Mouse (Mus musculus): ENCODE data around the gene Olfr1288. TPM values are rescaled to one million over a fixed set of nuclear protein-coding genes. Genes with fewer than 3 reads are reported as not detected.

The Olfr1288 gene
- not detected in 2 replicates for polyA plus RNA-seq (2012; rRNA removed)

- 92% methylated on average over 1 of the region's 1 CpGs for WGBS
- no peak within 1 kb of the TSS for H3K27ac ChIP-seq (ENCODE audit: insufficient read depth, low read depth, low read length)
- H3K27me3 ChIP-seq (ENCODE audit: control insufficient read depth, insufficient read depth, low read length), result no peaks in the 10 kb centered on the region
- TF ChIP-seq CTCF (IDR thresholded peaks at IDR 0.05; ENCODE audit: extremely low read depth, insufficient read length, insufficient replicate concordance, low read depth, low read length), result no peak
- no peak for TF ChIP-seq POLR2A (IDR thresholded peaks at IDR 0.05; ENCODE audit: low read depth, low read length)
- no peaks in the 10 kb centered on the region for H3K36me3 ChIP-seq (ENCODE audit: control insufficient read depth, insufficient read depth, low read length)
- no peak within 1 kb of the TSS for H3K4me3 ChIP-seq (ENCODE audit: low read depth, low read length)
- H3K4me1 ChIP-seq (ENCODE audit: control insufficient read depth, insufficient read depth, insufficient read length, low read length), result no peaks in the 10 kb centered on the region
Observed at GRCm38 (mm10) chr2:111473801-111474200, at the start of gene Olfr1288. Gene Olfr1288 (plus strand): TSS chr2:111474101.

GRCm38 (mm10) chr2:111448842-111449241 lies 25.1 kb upstream of the Olfr1288 start, which contains the start of gene Olfr1287:
Gene Olfr1287 (plus strand): TSS chr2:111449142.
- Histone ChIP-seq H3K4me3 (ENCODE audit: low read depth, low read length) (no peak within 1 kb of the TSS), H3K4me1 (ENCODE audit: control insufficient read depth, insufficient read depth, insufficient read length, low read length) (no peaks in the 10 kb centered on the region), H3K27ac (ENCODE audit: insufficient read depth, low read depth, low read length) (no peak within 1 kb of the TSS), H3K36me3 (ENCODE audit: control insufficient read depth, insufficient read depth, low read length) (no peaks in the 10 kb centered on the region), H3K27me3 (ENCODE audit: control insufficient read depth, insufficient read depth, low read length) (no peaks in the 10 kb centered on the region)
- no peak for TF ChIP-seq CTCF (IDR thresholded peaks at IDR 0.05; ENCODE audit: extremely low read depth, insufficient read length, insufficient replicate concordance, low read depth, low read length)
- TF ChIP-seq POLR2A (IDR thresholded peaks at IDR 0.05; ENCODE audit: low read depth, low read length), result no peak
- WGBS, result 50% methylated on average over 1 of the region's 1 CpGs

GRCm38 (mm10) chr2:111480519-111480918 lies 6.6 kb downstream of the Olfr1288 start, which contains the start of gene Olfr1289:
Gene Olfr1289 (plus strand): TSS chr2:111480819.
- no peak within 1 kb of the TSS for H3K27ac ChIP-seq (ENCODE audit: insufficient read depth, low read depth, low read length)
- no peak for TF ChIP-seq POLR2A (IDR thresholded peaks at IDR 0.05; ENCODE audit: low read depth, low read length)
- TF ChIP-seq CTCF (IDR thresholded peaks at IDR 0.05; ENCODE audit: extremely low read depth, insufficient read length, insufficient replicate concordance, low read depth, low read length), result no peak
- H3K4me1 ChIP-seq (ENCODE audit: control insufficient read depth, insufficient read depth, insufficient read length, low read length), result no peaks in the 10 kb centered on the region
- H3K36me3 ChIP-seq (ENCODE audit: control insufficient read depth, insufficient read depth, low read length), result no peaks in the 10 kb centered on the region
- H3K4me3 ChIP-seq (ENCODE audit: low read depth, low read length), result no peak within 1 kb of the TSS
- WGBS, result 63% methylated on average over 1 of the region's 1 CpGs
- H3K27me3 ChIP-seq (ENCODE audit: control insufficient read depth, insufficient read depth, low read length), result no peaks in the 10 kb centered on the region

GRCm38 (mm10) chr2:111493729-111494128 lies 19.8 kb downstream of the Olfr1288 start, which contains the start of gene Olfr1290:
Gene Olfr1290 (minus strand): TSS chr2:111493829.
- Histone ChIP-seq H3K4me1 (ENCODE audit: control insufficient read depth, insufficient read depth, insufficient read length, low read length) (no peaks in the 10 kb centered on the region), H3K27ac (ENCODE audit: insufficient read depth, low read depth, low read length) (no peak within 1 kb of the TSS), H3K4me3 (ENCODE audit: low read depth, low read length) (no peak within 1 kb of the TSS), H3K27me3 (ENCODE audit: control insufficient read depth, insufficient read depth, low read length) (no peaks in the 10 kb centered on the region), H3K36me3 (ENCODE audit: control insufficient read depth, insufficient read depth, low read length) (no peaks in the 10 kb centered on the region)
- TF ChIP-seq CTCF (IDR thresholded peaks at IDR 0.05; ENCODE audit: extremely low read depth, insufficient read length, insufficient replicate concordance, low read depth, low read length) (no peak), POLR2A (IDR thresholded peaks at IDR 0.05; ENCODE audit: low read depth, low read length) (no peak)
- WGBS, result 69% methylated on average over 5 of the region's 5 CpGs

GRCm38 (mm10) chr2:111496880-111497279 lies 23.0 kb downstream of the Olfr1288 start, which contains the start of gene Olfr1291-ps1:
Gene Olfr1291-ps1 (plus strand): TSS chr2:111497180.
- no peaks in the 10 kb centered on the region for H3K4me1 ChIP-seq (ENCODE audit: control insufficient read depth, insufficient read depth, insufficient read length, low read length)
- TF ChIP-seq POLR2A (IDR thresholded peaks at IDR 0.05; ENCODE audit: low read depth, low read length) (no peak), CTCF (IDR thresholded peaks at IDR 0.05; ENCODE audit: extremely low read depth, insufficient read length, insufficient replicate concordance, low read depth, low read length) (no peak)

GRCm38 (mm10) chr2:111517451-111517850 lies 43.5 kb downstream of the Olfr1288 start:
- no peaks in the 10 kb centered on the region for H3K36me3 ChIP-seq (ENCODE audit: control insufficient read depth, insufficient read depth, low read length)
- no peaks in the 10 kb centered on the region for H3K27me3 ChIP-seq (ENCODE audit: control insufficient read depth, insufficient read depth, low read length)
- no peak for TF ChIP-seq POLR2A (IDR thresholded peaks at IDR 0.05; ENCODE audit: low read depth, low read length)
- no peak for TF ChIP-seq CTCF (IDR thresholded peaks at IDR 0.05; ENCODE audit: extremely low read depth, insufficient read length, insufficient replicate concordance, low read depth, low read length)
- no peak overlapping the region for H3K27ac ChIP-seq (ENCODE audit: insufficient read depth, low read depth, low read length)
- H3K4me3 ChIP-seq (ENCODE audit: low read depth, low read length), result no peak overlapping the region
- WGBS, result 82% methylated on average over 10 of the region's 10 CpGs
- H3K4me1 ChIP-seq (ENCODE audit: control insufficient read depth, insufficient read depth, insufficient read length, low read length), result no peaks in the 10 kb centered on the region

More at GRCm38 (mm10) chr2:111496880-111497279, 23.0 kb downstream of the Olfr1288 start, which contains the start of gene Olfr1291-ps1:
- Histone ChIP-seq H3K4me3 (ENCODE audit: low read depth, low read length) (no peak within 1 kb of the TSS), H3K27me3 (ENCODE audit: control insufficient read depth, insufficient read depth, low read length) (no peaks in the 10 kb centered on the region), H3K36me3 (ENCODE audit: control insufficient read depth, insufficient read depth, low read length) (no peaks in the 10 kb centered on the region), H3K27ac (ENCODE audit: insufficient read depth, low read depth, low read length) (no peak within 1 kb of the TSS)
- 92% methylated on average over 3 of the region's 3 CpGs for WGBS

- WGBS, result 90% methylated on average over 1 of the region's 1 CpGs
Observed at GRCm38 (mm10) chr2:111524903-111525302, 51.0 kb downstream of the Olfr1288 start, which contains the start of gene Olfr1293-ps. Gene Olfr1293-ps (plus strand): TSS chr2:111525203.

More at GRCm38 (mm10) chr2:111524903-111525302, 51.0 kb downstream of the Olfr1288 start, which contains the start of gene Olfr1293-ps:
- H3K27ac ChIP-seq (ENCODE audit: insufficient read depth, low read depth, low read length), result no peak within 1 kb of the TSS
- no peak within 1 kb of the TSS for H3K4me3 ChIP-seq (ENCODE audit: low read depth, low read length)
- H3K27me3 ChIP-seq (ENCODE audit: control insufficient read depth, insufficient read depth, low read length), result no peaks in the 10 kb centered on the region
- H3K36me3 ChIP-seq (ENCODE audit: control insufficient read depth, insufficient read depth, low read length), result no peaks in the 10 kb centered on the region
- no peak for TF ChIP-seq POLR2A (IDR thresholded peaks at IDR 0.05; ENCODE audit: low read depth, low read length)
- no peak for TF ChIP-seq CTCF (IDR thresholded peaks at IDR 0.05; ENCODE audit: extremely low read depth, insufficient read length, insufficient replicate concordance, low read depth, low read length)
- no peaks in the 10 kb centered on the region for H3K4me1 ChIP-seq (ENCODE audit: control insufficient read depth, insufficient read depth, insufficient read length, low read length)

Other genes starting within 250 kb of the Olfr1288 start
- gene 4930430A15Rik, start 244.5 kb upstream of the Olfr1288 start, polyA plus RNA-seq (2012; rRNA removed), result not detected in 2 replicates
- not detected in 2 replicates for gene Olfr1275, start 238.8 kb upstream of the Olfr1288 start, polyA plus RNA-seq (2012; rRNA removed)
- gene Olfr1276, start 219.6 kb upstream of the Olfr1288 start, polyA plus RNA-seq (2012; rRNA removed), result not detected in 2 replicates
- gene Olfr1277, start 200.0 kb upstream of the Olfr1288 start, polyA plus RNA-seq (2012; rRNA removed), result not detected in 2 replicates
- not detected in 2 replicates for gene Olfr1278, start 184.0 kb upstream of the Olfr1288 start, polyA plus RNA-seq (2012; rRNA removed)
- gene Olfr1279, start 173.5 kb upstream of the Olfr1288 start, polyA plus RNA-seq (2012; rRNA removed), result not detected in 2 replicates
- not detected in 2 replicates for gene Olfr1280, start 160.1 kb upstream of the Olfr1288 start, polyA plus RNA-seq (2012; rRNA removed)
- not detected in 2 replicates for gene Olfr1281, start 147.6 kb upstream of the Olfr1288 start, polyA plus RNA-seq (2012; rRNA removed)
- gene Olfr1282, start 138.0 kb upstream of the Olfr1288 start, polyA plus RNA-seq (2012; rRNA removed), result not detected in 2 replicates
- gene Olfr1283, start 107.3 kb upstream of the Olfr1288 start, polyA plus RNA-seq (2012; rRNA removed), result not detected in 2 replicates
- not detected in 2 replicates for gene Olfr1284, start 98.6 kb upstream of the Olfr1288 start, polyA plus RNA-seq (2012; rRNA removed)
- gene Olfr1286, start 51.0 kb upstream of the Olfr1288 start, polyA plus RNA-seq (2012; rRNA removed), result not detected in 2 replicates
- not detected in 2 replicates for gene Olfr1287, start 25.0 kb upstream of the Olfr1288 start, polyA plus RNA-seq (2012; rRNA removed)
- gene Olfr1289, start 6.7 kb downstream of the Olfr1288 start, polyA plus RNA-seq (2012; rRNA removed), result not detected in 2 replicates
- not detected in 2 replicates for gene Olfr1290, start 19.7 kb downstream of the Olfr1288 start, polyA plus RNA-seq (2012; rRNA removed)
- not detected in 2 replicates for gene Olfr1291-ps1, start 23.1 kb downstream of the Olfr1288 start, polyA plus RNA-seq (2012; rRNA removed)
- not detected in 2 replicates for gene Olfr1293-ps, start 51.1 kb downstream of the Olfr1288 start, polyA plus RNA-seq (2012; rRNA removed)
- gene Olfr1294, start 66.2 kb downstream of the Olfr1288 start, polyA plus RNA-seq (2012; rRNA removed), result not detected in 2 replicates
- gene Olfr1295, start 95.6 kb downstream of the Olfr1288 start, polyA plus RNA-seq (2012; rRNA removed), result not detected in 2 replicates
- not detected in 2 replicates for gene Olfr1297, start 152.4 kb downstream of the Olfr1288 start, polyA plus RNA-seq (2012; rRNA removed)
- not detected in 2 replicates for gene Olfr1298, start 175.1 kb downstream of the Olfr1288 start, polyA plus RNA-seq (2012; rRNA removed)
- not detected in 2 replicates for gene Olfr1299, start 187.3 kb downstream of the Olfr1288 start, polyA plus RNA-seq (2012; rRNA removed)